Mouse (Mus musculus) embryonic facial prominence, embryonic 12.5 days (tissue): ENCODE results near the gene Gm17324. TPM values are rescaled to one million over a fixed set of nuclear protein-coding genes. Genes with fewer than 3 reads are reported as not detected.
"Not testable (repeated sequence)": the region's sequence is repeated elsewhere in the genome, so short reads cannot be mapped to it uniquely, and the experiment has no call there.

Experiments
- ATAC-seq: fragments of 200-750 bp; cut with Nextera tagmentation; 2 replicates; pipeline ENCODE4 v1.8.0; 2017; ENCODE audit not compliant: insufficient number of reproducible peaks, insufficient read depth, low FRiP score, low TSS enrichment
- H3K27ac ChIP-seq: fragments of 300-500 bp; sonication (generic); 2 replicates; pipeline ENCODE4 v1.5.1; 2016; ENCODE audit warnings: mild to moderate bottlenecking
- H3K27me3 ChIP-seq: fragments of 300-500 bp; sonication (generic); 2 replicates; pipeline ENCODE4 v1.6.1; 2016; ENCODE audit warnings: mild to moderate bottlenecking, moderate library complexity
- H3K36me3 ChIP-seq: fragments of 300-500 bp; sonication (generic); 2 replicates; pipeline ENCODE4 v1.6.1; 2016; ENCODE audit warnings: mild to moderate bottlenecking
- H3K4me1 ChIP-seq: fragments of 300-500 bp; sonication (generic); 2 replicates; pipeline ENCODE4 v1.6.1; 2016
- H3K4me2 ChIP-seq: fragments of 300-500 bp; sonication (generic); replicated peaks from 2 replicates; pipeline ENCODE4 v1.6.1; 2016; ENCODE audit warnings: mild to moderate bottlenecking, moderate library complexity
- H3K4me3 ChIP-seq: fragments of 300-500 bp; sonication (generic); 2 replicates; pipeline ENCODE4 v1.5.1; 2016; ENCODE audit warnings: mild to moderate bottlenecking
- H3K9ac ChIP-seq: fragments of 300-500 bp; sonication (generic); 2 replicates; pipeline ENCODE4 v1.6.1; 2016; ENCODE audit warnings: mild to moderate bottlenecking, moderate library complexity
- H3K9me3 ChIP-seq: fragments of 300-500 bp; sonication (generic); 2 replicates; pipeline ENCODE4 v1.6.1; 2016; ENCODE audit warnings: mild to moderate bottlenecking, moderate library complexity
- WGBS: fragments of 180-500 bp; shearing (Covaris S2); methylation state at CpG from one replicate; pipeline ENCODE4 v1.1.7; 2016; 5-methylcytosine and 5-hydroxymethylcytosine counted together
- polyA plus RNA-seq: library from polyadenylated mRNA; unstranded; fragments of >200 nt; fragmentation: Nextera tagmentation; extraction: Ambion mirVana; gene quantifications from 2 replicates; pipeline ENCODE4 v1.2.1, GENCODE M21; 2016

The Gm17324 gene
- polyA plus RNA-seq, 1 experiment from 2014 or later = 1.6 TPM

DNA sequence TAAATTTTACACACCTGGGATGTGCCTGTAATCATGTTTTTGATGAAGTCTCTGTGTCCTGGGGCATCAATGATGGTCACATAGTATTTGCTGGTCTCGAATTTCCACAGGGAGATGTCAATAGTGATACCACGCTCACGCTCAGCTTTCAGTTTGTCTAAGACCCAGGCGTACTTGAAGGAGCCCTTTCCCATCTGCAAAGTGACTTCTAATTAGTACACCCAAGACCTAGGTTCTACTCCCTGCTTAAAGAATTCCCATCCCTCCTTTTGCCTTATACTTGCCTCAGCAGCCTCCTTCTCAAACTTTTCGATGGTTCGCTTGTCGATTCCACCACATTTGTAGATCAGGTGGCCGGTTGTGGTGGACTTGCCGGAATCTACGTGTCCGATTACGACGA lies 31.6 kb upstream of the Gm17324 start:
- under 1% methylated on average over 13 of the region's 13 CpGs for WGBS

DNA sequence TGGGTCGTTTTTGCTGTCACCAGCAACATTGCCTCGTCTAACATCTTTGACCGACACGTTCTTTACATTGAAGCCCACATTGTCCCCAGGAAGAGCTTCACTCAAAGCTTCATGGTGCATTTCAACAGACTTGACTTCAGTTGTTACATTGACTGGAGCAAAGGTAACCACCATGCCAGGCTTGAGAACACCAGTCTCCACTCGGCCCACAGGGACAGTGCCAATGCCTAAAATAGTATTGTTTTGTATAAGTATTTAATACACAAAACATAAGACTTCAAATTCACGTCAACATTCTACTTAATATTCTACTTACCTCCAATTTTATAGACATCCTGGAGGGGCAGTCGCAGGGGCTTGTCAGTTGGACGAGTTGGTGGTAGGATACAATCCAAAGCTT lies 30.7 kb upstream of the Gm17324 start:
- 33% methylated on average over 8 of the region's 8 CpGs for WGBS
- peaks cover 30% of the 10 kb centered on the region for H3K36me3 ChIP-seq

More for the DNA sequence above, 31.6 kb upstream of the Gm17324 start:
- not testable (repeated sequence) for ATAC-seq, H3K9me3 ChIP-seq, H3K27me3 ChIP-seq
- Histone ChIP-seq H3K4me3 (peak overlapping the region; percentile 97), H3K27ac (peak overlapping the region; percentile 98), H3K4me2 (peak overlapping the region; percentile 62), H3K4me1 (peaks cover 16% of the 10 kb centered on the region; the same call in 1 of the 2 replicates), H3K9ac (peak overlapping the region; percentile 99), H3K36me3 (peaks cover 30% of the 10 kb centered on the region)

DNA sequence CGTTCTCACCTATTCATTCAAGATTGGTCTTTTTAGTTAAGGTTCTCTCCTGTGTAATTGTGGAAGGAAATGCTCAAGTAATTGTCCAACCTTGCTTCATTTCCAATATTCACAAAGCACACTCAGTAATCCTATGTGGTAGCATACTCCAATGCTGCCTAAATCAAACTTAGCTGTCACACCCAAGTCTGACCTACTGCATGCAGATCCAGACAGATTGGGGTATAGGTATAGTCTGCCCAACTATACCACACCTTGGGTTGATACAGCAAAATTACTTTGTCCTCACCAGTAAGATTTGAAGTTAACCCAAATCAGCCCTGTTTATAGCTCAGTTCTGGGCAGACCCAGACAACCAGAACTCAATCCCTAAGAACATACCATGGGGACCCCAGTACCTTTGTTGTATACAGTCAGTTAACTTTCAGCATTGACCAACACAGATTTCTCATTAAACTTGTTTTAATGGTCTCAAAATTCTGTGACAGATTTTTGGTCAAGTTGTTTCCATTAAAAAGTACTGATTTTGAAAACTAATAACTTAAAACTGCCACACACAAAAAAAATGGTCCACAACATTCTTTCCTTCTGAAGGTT lies 29.5 kb upstream of the Gm17324 start:
- not testable (repeated sequence) for ATAC-seq, H3K27ac ChIP-seq, H3K9ac ChIP-seq, H3K4me3 ChIP-seq, H3K27me3 ChIP-seq, H3K9me3 ChIP-seq
- 0 out of 2 replicates have a peak overlapping the region, but pooled peaks have one; percentile 16 for H3K4me2 ChIP-seq
- peaks cover 39% of the 10 kb centered on the region for H3K36me3 ChIP-seq
- 63% methylated on average over 1 of the region's 1 CpGs for WGBS
- peaks cover 16% of the 10 kb centered on the region; the same call in 1 of the 2 replicates for H3K4me1 ChIP-seq

More for the DNA sequence above, 30.7 kb upstream of the Gm17324 start:
- H3K4me3 ChIP-seq = peak overlapping the region; percentile 97
- peak overlapping the region; percentile 33 for H3K9ac ChIP-seq
- H3K27me3 ChIP-seq, H3K9me3 ChIP-seq, ATAC-seq, H3K27ac ChIP-seq: not testable (repeated sequence)
- peak overlapping the region; percentile 62 for H3K4me2 ChIP-seq
- H3K4me1 ChIP-seq = peaks cover 16% of the 10 kb centered on the region; the same call in 1 of the 2 replicates

DNA sequence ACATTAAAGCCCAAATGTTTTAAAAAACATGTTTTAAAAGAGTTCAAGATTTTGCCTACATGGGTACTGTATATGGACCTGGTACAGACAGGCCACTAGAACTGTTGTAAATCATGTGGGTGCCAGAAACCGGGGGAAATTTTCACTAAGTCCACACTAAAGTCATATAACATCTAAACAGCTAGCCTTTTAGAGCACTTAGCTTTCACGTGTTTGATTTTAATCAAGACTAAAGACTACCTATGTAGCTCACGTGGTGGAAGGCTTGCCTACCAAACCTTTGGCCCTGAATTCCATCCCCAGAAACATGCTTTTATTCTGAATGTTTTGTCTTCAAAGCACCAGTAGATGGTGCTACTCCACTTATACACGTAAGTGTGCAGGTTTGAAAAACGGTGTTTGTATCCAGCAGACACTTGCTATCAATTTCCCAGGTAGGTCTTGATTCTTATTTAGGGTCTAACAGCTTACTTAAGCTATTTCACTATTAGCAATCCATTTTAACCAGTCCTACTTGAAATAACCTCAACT lies 28.5 kb upstream of the Gm17324 start:
- Histone ChIP-seq H3K27me3 (no peaks in the 10 kb centered on the region), H3K36me3 (peaks cover 50% of the 10 kb centered on the region), H3K4me1 (peaks cover 10% of the 10 kb centered on the region; the same call in 1 of the 2 replicates), H3K9ac (no peak overlapping the region), H3K27ac (0 out of 2 replicates have a peak overlapping the region, but pooled peaks have one; percentile 17), H3K4me2 (no peak overlapping the region), H3K9me3 (no peaks in the 10 kb centered on the region), H3K4me3 (no peak overlapping the region)
- ATAC-seq = no peak
- WGBS = 7% methylated on average over 5 of the region's 5 CpGs

DNA sequence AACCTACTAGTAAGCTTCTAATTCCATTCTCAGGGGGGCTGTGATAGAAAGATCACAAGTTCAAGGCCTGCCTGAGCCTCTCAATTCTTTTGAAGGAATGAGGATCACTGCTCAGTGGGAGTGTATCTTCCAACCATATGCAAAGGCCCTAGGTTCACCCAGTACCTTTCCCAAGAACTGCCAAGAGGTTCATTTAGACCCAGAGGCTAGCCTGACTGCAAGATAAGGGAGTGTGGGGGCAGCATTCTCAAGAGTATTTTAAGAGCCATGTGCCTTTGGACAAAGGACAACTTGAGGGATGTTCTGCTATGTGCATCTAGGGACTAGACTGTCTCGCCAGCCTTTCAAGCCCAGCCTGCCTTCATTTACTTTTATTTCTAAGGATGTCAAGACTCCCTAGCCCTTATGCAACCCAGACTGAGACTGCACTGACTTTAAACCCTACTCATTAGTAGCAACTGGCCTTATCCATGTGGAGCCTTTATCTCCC lies 28.0 kb upstream of the Gm17324 start:
- no peak for ATAC-seq
- Histone ChIP-seq H3K27ac (0 out of 2 replicates have a peak overlapping the region, but pooled peaks have one; percentile 17), H3K36me3 (peaks cover 50% of the 10 kb centered on the region), H3K4me2 (no peak overlapping the region), H3K4me1 (peaks cover 10% of the 10 kb centered on the region; the same call in 1 of the 2 replicates), H3K9me3 (no peaks in the 10 kb centered on the region), H3K27me3 (no peaks in the 10 kb centered on the region), H3K4me3 (no peak overlapping the region), H3K9ac (no peak overlapping the region)
- 13% methylated on average over 1 of the region's 1 CpGs for WGBS

DNA sequence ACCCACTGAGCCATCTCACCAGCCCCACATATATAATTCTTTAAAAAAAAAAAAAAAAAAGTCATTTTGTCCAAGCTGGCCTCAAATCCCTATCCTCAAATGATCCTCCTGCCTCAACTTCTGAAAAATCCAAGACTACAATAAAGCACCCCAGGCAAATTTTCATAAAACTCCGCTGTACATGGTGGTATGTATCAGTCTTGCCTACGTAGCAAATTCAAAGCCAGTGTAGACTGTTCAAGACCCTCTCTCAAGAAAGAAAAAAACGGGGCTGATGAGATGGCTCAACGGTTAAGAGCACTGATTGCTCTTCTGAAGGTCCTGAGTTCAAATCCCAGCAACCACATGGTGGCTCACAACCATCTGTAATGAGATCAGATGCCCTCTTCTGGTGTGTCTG lies 27.3 kb upstream of the Gm17324 start:
- Histone ChIP-seq H3K27ac (no peak overlapping the region), H3K27me3 (no peaks in the 10 kb centered on the region), H3K4me3 (no peak overlapping the region), H3K9me3 (no peaks in the 10 kb centered on the region), H3K4me2 (no peak overlapping the region), H3K36me3 (peaks cover 50% of the 10 kb centered on the region), H3K4me1 (peaks cover 10% of the 10 kb centered on the region; the same call in 1 of the 2 replicates), H3K9ac (no peak overlapping the region)
- ATAC-seq = no peak
- whole genome bisulfite sequencing = 81% methylated on average over 4 of the region's 4 CpGs

DNA sequence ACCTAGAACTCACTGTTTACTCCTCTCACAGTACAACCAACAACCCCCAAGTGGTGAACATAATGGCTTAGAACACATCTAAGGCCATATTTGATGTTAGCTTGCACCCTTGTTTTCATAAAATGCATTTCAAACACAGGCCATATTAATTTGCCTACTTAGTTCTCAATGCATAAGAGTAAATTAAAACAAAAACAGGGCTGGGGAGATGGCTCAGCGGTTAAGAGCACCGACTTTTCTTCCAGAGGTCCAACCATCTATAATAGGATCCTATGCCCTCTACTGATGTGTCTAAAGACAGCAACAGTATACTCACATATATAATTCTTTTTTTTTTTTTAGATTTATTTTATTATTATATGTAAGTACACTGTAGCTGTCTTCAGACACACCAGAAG lies 26.8 kb upstream of the Gm17324 start:
- peaks cover 55% of the 10 kb centered on the region for H3K36me3 ChIP-seq
- no peak for ATAC-seq
- 93% methylated on average over 2 of the region's 2 CpGs for WGBS

DNA sequence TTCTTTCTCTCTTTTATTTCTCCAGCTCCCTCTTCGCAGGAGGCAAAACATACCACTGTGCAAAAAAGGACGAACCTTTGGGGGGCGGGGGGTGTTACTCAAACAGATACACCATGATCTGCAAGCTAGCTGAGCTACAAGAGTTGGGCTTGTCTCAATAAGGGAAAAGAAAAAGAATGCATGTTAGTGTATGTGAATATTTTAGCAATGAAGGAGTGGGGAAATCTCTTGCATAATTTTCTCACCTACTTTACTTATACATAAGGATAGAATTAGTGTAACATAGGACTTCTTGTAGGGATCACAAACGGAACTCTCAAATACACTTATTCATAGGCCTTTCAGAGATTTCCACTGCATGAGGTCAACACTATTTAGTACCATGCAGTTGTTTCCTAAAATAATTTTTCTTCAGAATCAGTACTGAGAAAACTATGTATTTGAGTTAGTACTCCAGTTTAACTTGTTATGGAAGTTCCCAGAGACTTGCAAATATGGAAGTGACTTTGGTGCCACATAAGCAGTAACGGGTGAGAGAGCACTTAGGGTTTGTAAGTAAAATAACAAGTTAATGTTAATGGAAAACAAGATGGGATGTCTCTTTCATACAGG lies 26.3 kb upstream of the Gm17324 start:
- no peak overlapping the region for H3K4me3 ChIP-seq
- no peak overlapping the region for H3K27ac ChIP-seq
- peaks cover 59% of the 10 kb centered on the region for H3K36me3 ChIP-seq
- peaks cover 10% of the 10 kb centered on the region; the same call in 1 of the 2 replicates for H3K4me1 ChIP-seq
- H3K9ac ChIP-seq = no peak overlapping the region
- no peaks in the 10 kb centered on the region for H3K9me3 ChIP-seq
- no peak overlapping the region for H3K4me2 ChIP-seq
- ATAC-seq = no peak
- no peaks in the 10 kb centered on the region for H3K27me3 ChIP-seq
- WGBS = 82% methylated on average over 5 of the region's 5 CpGs

More for the DNA sequence above, 26.8 kb upstream of the Gm17324 start:
- no peak overlapping the region for H3K4me2 ChIP-seq
- no peaks in the 10 kb centered on the region for H3K27me3 ChIP-seq
- H3K9ac ChIP-seq = no peak overlapping the region
- H3K4me1 ChIP-seq = peaks cover 10% of the 10 kb centered on the region; the same call in 1 of the 2 replicates
- H3K9me3 ChIP-seq = no peaks in the 10 kb centered on the region
- H3K4me3 ChIP-seq = no peak overlapping the region
- no peak overlapping the region for H3K27ac ChIP-seq

DNA sequence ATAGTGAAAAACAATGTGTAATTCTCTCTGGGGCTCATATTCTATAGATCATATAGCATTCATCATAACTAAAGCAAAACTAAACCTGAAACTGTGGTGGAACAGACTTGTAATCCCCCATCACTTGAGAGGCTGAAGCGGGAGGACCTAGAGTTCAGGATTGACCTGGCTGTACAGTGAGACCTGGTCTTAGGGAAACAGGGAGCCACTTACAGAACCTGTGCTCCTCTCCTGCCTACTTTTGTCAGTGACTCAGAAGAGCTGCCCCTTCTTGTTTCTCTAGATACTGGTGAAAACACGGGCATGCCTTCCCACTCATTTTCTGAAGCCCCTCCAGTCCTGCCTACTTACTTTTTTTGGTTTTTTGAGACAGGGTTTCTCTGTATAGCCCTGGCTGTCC lies 25.7 kb upstream of the Gm17324 start:
- Histone ChIP-seq H3K4me1 (peaks cover 6% of the 10 kb centered on the region; the same call in 1 of the 2 replicates), H3K27me3 (no peaks in the 10 kb centered on the region), H3K9ac (no peak overlapping the region), H3K4me2 (no peak overlapping the region), H3K27ac (no peak overlapping the region), H3K4me3 (no peak overlapping the region), H3K36me3 (peaks cover 55% of the 10 kb centered on the region), H3K9me3 (no peaks in the 10 kb centered on the region)
- 83% methylated on average over 2 of the region's 2 CpGs for WGBS
- no peak for ATAC-seq

DNA sequence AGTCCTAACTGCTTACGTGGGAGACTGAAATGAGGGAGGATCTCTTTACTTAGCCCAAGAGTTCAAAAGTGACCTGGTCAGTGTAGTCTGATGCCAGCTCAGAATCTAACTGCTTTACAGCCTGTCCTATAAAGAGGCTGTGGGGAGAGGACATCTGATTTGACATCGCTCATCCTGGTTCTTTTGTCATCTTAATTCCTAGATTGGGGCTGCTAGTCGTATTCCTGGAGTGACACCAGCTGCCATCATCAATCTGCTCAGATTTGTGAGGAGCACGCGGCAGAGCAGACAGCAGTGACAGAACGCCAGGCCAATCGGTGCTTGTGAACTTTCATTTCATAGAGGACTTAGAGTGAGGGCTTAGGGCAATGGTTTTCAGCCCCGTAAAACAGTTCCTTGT lies 25.0 kb upstream of the Gm17324 start:
- no peak overlapping the region for H3K9ac ChIP-seq
- H3K9me3 ChIP-seq = no peaks in the 10 kb centered on the region
- WGBS = 84% methylated on average over 8 of the region's 8 CpGs
- no peak overlapping the region for H3K27ac ChIP-seq
- no peak overlapping the region for H3K4me3 ChIP-seq
- H3K36me3 ChIP-seq = peaks cover 48% of the 10 kb centered on the region
- no peak overlapping the region for H3K4me2 ChIP-seq
- no peaks in the 10 kb centered on the region for H3K27me3 ChIP-seq
- H3K4me1 ChIP-seq = no peaks in the 10 kb centered on the region
- no peak for ATAC-seq

DNA sequence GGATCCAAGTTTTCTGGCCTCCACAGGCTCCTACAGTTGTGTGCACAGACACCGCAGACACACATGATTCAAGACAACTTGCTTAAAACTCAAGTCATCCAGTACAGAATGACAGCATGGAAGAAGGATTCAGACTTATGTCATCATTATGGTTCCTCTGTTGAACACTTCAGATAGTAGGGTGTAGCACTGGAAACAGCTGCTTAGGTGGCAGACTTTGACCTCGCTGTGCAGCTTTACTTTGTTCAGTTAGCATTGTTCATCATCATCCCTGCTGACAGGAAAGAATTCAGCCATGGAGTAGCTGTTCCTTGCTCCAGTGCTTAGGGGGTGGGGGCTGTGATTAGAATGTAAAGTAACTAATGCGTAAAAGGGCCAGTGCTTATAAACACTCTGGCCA lies 17.1 kb upstream of the Gm17324 start:
- Histone ChIP-seq H3K4me3 (no peak overlapping the region), H3K36me3 (peaks cover 50% of the 10 kb centered on the region)

DNA sequence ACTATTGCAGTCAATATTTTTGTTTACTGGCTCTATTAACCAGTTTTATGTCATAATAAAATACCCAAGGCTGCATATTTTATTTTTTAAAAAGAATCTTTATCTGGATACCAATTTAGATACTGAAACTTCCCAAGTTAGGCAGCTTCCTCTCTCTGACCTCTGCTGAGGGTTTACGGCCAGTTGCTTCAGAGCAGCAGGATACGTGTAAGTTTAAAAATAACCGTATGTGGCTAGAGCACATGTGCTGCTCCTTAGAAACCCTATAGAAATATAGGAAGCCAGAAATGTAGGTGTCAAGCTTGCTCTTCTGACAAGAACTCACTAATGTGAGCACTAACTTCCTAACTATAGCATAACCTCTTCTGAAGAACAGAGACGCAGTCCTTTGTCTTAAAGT lies 14.8 kb upstream of the Gm17324 start:
- ATAC-seq = no peak
- 90% methylated on average over 4 of the region's 4 CpGs for WGBS
- H3K4me2 ChIP-seq = no peak overlapping the region

More for the DNA sequence above, 17.1 kb upstream of the Gm17324 start:
- Histone ChIP-seq H3K27ac (no peak overlapping the region), H3K9ac (no peak overlapping the region), H3K27me3 (no peaks in the 10 kb centered on the region), H3K9me3 (no peaks in the 10 kb centered on the region), H3K4me1 (no peaks in the 10 kb centered on the region), H3K4me2 (no peak overlapping the region)
- WGBS = 91% methylated on average over 3 of the region's 3 CpGs
- ATAC-seq = no peak

More for the DNA sequence above, 14.8 kb upstream of the Gm17324 start:
- Histone ChIP-seq H3K9me3 (no peaks in the 10 kb centered on the region), H3K27me3 (no peaks in the 10 kb centered on the region), H3K36me3 (peaks cover 59% of the 10 kb centered on the region), H3K9ac (no peak overlapping the region), H3K27ac (no peak overlapping the region), H3K4me1 (no peaks in the 10 kb centered on the region), H3K4me3 (no peak overlapping the region)
